Mouse (Mus musculus): Measurements from ENCODE around the gene Dclre1b. TPM values are rescaled to one million over a fixed set of nuclear protein-coding genes. Genes with fewer than 3 reads are reported as not detected.
A peak's percentile ranks its signal among the peaks of the same experiment; 100 is the strongest.
"Not testable (repeated sequence)": the region's sequence is repeated elsewhere in the genome, so short reads cannot be mapped to it uniquely, and the experiment has no call there.

The Dclre1b gene
- polyA plus RNA-seq, 1 experiment, result 8.5 TPM

DNA sequence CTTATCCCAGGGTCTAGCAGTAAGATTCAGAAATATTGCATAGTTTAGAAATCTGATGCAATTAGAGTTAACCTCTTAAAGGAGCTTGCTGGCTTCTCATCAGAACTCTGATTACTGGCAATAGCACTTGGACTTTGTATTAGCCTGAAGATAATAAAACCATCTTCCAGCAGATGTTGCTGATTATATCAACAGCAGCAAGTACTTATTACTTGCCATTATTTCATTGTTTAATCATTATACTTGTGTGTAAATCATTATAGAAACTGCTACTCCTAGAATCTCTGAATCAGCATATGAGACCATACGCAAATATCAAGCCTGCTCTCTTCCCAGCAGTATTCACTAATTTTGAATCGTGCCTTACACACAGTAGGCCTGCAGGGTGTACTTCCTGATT lies 24.8 kb upstream of the Dclre1b start:
- Histone ChIP-seq H3K4me3 (replicated peaks; ENCODE audit: insufficient read depth, low read depth, low read length) (no peak overlapping the region), H3K4me1 (ENCODE audit: control insufficient read depth, insufficient read depth, low read length) (peaks cover 5% of the 10 kb centered on the region; the same call in 1 of the 2 replicates), H3K27me3 (ENCODE audit: control insufficient read depth, insufficient read depth, low read length) (no peaks in the 10 kb centered on the region), H3K27ac (ENCODE audit: insufficient read depth, low read length) (no peak overlapping the region)
- TF ChIP-seq POLR2A (IDR thresholded peaks at IDR 0.05; ENCODE audit: borderline replicate concordance, insufficient read depth, low read length), result no peak
- no peak for TF ChIP-seq CTCF (IDR thresholded peaks at IDR 0.05; ENCODE audit: borderline replicate concordance, insufficient read depth, low read depth, low read length)
- 93% methylated on average over 2 of the region's 2 CpGs for WGBS
- DNase-seq, result no peak

DNA sequence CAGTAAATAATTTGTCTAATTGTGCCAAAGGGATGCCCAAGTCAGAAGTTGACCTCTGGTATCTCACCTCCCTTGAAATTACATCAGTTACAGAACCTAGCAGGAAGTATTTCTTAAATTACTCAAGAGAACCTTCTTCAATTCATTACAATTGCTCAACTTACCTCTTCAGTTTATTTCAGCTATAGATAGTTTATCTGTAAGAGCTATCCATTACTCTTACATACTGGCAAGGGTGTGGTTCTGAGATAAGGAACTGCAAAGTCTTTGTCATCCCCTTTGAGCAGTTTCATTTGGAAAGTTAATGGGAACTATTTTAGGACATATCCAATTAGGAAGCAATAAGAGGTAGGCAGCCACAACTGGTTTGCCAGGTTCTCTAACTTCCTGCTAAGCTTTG lies 23.2 kb upstream of the Dclre1b start, which contains the start of gene Bcl2l15:
Gene Bcl2l15, plus strand, starts transcription at position 176 of the 400 bp plus-strand sequence.
- DNase-seq, result no peak
- no peaks in the 10 kb centered on the region for H3K27me3 ChIP-seq (ENCODE audit: control insufficient read depth, insufficient read depth, low read length)

DNA sequence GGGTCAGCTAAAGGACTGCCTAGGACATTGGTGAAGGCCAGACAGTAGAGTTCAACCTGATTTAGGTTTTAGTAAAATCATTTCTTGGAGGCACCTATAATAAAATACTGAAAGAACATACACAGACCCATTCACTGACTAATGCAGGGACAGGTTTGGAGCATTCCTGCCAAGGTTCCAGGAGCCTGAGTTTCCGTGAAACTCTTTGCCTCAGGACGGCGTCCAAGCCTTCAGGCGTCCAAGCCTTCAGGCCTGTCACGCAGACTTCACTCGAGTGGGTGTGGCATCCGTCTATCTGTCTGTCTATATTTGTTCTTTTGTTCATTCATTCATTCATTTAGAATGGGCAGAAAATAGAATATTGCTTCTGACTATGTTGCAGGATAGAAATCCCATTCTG lies 21.9 kb upstream of the Dclre1b start:
- H3K27ac ChIP-seq (ENCODE audit: insufficient read depth, low read length), result no peak overlapping the region
- no peaks in the 10 kb centered on the region for H3K27me3 ChIP-seq (ENCODE audit: control insufficient read depth, insufficient read depth, low read length)
- peak; percentile 40 to 68 for DNase-seq
- no peak overlapping the region for H3K4me3 ChIP-seq (replicated peaks; ENCODE audit: insufficient read depth, low read depth, low read length)
- H3K4me1 ChIP-seq (ENCODE audit: control insufficient read depth, insufficient read depth, low read length), result no peaks in the 10 kb centered on the region
- 15% methylated on average over 7 of the region's 7 CpGs for WGBS
- TF ChIP-seq CTCF (IDR thresholded peaks at IDR 0.05; ENCODE audit: borderline replicate concordance, insufficient read depth, low read depth, low read length) (no peak), POLR2A (IDR thresholded peaks at IDR 0.05; ENCODE audit: borderline replicate concordance, insufficient read depth, low read length) (no peak)

More for the DNA sequence above, 23.2 kb upstream of the Dclre1b start, which contains the start of gene Bcl2l15:
- no peak within 1 kb of the TSS for H3K4me3 ChIP-seq (replicated peaks; ENCODE audit: insufficient read depth, low read depth, low read length)
- H3K27ac ChIP-seq (ENCODE audit: insufficient read depth, low read length), result no peak within 1 kb of the TSS
- TF ChIP-seq POLR2A (IDR thresholded peaks at IDR 0.05; ENCODE audit: borderline replicate concordance, insufficient read depth, low read length) (no peak), CTCF (IDR thresholded peaks at IDR 0.05; ENCODE audit: borderline replicate concordance, insufficient read depth, low read depth, low read length) (no peak)
- H3K4me1 ChIP-seq (ENCODE audit: control insufficient read depth, insufficient read depth, low read length), result peaks cover 5% of the 10 kb centered on the region; the same call in 1 of the 2 replicates

DNA sequence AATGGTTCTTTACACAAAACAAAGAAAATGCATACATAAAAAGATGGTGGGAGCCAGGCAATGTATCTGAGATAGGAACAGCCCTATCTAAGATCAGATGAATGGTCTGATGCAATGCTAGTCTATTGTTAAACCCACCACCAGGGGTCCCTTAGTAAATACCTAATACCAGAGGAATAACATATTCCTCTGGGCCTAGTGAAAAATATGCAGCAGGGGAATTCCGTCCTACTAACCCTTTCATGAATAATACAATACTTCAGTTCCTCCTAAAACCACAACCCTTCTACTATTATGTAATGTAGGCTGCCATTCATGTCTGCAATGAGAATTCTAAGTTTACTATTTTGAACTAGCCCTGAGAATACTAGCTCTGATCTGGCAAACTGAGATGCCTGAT lies 21.4 kb upstream of the Dclre1b start:
- H3K4me3 ChIP-seq (replicated peaks; ENCODE audit: insufficient read depth, low read depth, low read length); DNase-seq; H3K27ac ChIP-seq (ENCODE audit: insufficient read depth, low read length); H3K27me3 ChIP-seq (ENCODE audit: control insufficient read depth, insufficient read depth, low read length); H3K4me1 ChIP-seq (ENCODE audit: control insufficient read depth, insufficient read depth, low read length): not testable (repeated sequence)
- 69% methylated on average over 1 of the region's 1 CpGs for WGBS

DNA sequence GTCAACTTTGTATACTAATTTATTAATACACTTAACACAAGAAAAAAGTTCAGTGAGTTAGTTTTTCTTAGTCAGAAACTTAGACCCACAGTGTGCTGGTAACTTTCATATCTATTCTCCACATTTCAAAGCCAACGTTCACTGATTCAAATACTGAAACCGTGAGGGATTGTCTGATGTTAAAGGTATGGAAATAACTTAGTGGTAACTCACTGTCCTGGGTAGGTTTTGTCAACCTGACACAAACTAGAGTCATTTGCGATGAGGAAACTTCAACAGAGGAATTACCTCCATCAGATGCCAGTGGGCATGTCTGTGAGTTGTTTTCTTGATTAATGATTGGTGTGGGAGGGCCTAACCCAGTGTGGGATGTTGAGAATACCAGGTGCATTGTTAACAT lies 19.8 kb upstream of the Dclre1b start:
- WGBS, result 88% methylated on average over 3 of the region's 3 CpGs
- H3K27ac ChIP-seq (ENCODE audit: insufficient read depth, low read length), result no peak overlapping the region
- no peaks in the 10 kb centered on the region for H3K27me3 ChIP-seq (ENCODE audit: control insufficient read depth, insufficient read depth, low read length)
- no peak overlapping the region for H3K4me3 ChIP-seq (replicated peaks; ENCODE audit: insufficient read depth, low read depth, low read length)
- TF ChIP-seq POLR2A (IDR thresholded peaks at IDR 0.05; ENCODE audit: borderline replicate concordance, insufficient read depth, low read length), result no peak
- no peak for TF ChIP-seq CTCF (IDR thresholded peaks at IDR 0.05; ENCODE audit: borderline replicate concordance, insufficient read depth, low read depth, low read length)
- H3K4me1 ChIP-seq (ENCODE audit: control insufficient read depth, insufficient read depth, low read length), result no peaks in the 10 kb centered on the region
- DNase-seq, result no peak

DNA sequence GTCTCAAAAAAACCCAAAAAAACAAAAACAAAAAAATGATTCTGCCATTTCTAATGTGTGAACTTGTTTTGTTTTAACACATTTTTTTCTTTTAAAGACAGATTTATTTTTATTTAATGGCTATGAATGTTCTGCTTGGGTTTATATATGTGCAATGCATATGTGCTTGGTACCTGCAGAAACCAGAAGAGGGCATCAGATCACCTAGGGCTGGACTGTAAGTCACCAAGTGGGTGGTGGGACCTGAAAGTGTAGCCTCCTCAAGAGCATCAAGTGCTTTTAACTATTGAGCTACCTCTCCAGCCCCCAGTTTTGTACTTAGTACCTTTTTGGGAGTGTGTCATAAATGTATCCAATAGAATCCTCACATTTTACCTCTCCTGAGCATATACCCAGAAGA lies 18.3 kb upstream of the Dclre1b start:
- peak; percentile 41; the same call in 1 of the 2 replicates for TF ChIP-seq CTCF (IDR thresholded peaks at IDR 0.05; ENCODE audit: borderline replicate concordance, insufficient read depth, low read depth, low read length)
- no peak for TF ChIP-seq POLR2A (IDR thresholded peaks at IDR 0.05; ENCODE audit: borderline replicate concordance, insufficient read depth, low read length)
- H3K4me1 ChIP-seq (ENCODE audit: control insufficient read depth, insufficient read depth, low read length), result no peaks in the 10 kb centered on the region
- DNase-seq, result no peak
- H3K27ac ChIP-seq (ENCODE audit: insufficient read depth, low read length), result no peak overlapping the region
- H3K4me3 ChIP-seq (replicated peaks; ENCODE audit: insufficient read depth, low read depth, low read length), result no peak overlapping the region
- H3K27me3 ChIP-seq (ENCODE audit: control insufficient read depth, insufficient read depth, low read length), result no peaks in the 10 kb centered on the region

DNA sequence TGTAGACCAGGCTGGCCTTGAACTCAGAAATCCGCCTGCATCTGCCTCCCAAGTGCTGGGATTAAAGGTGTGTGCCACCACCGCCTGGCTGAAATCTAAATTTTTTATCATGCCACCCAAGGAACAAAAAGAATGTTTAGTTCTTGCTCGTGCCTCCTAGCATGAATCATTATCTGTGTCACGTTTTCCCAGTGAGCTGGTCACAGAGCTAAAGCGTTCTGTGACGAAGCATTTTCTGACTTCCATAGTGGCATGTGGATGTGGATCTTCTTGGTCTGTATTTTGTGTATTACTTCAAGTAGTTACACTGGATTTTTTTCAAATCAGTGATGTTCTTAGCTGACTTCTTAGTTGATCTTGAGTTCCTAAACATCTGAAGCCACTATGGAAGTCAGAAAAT lies 1.7 kb upstream of the Dclre1b start:
- H3K27ac ChIP-seq (ENCODE audit: insufficient read depth, low read length), result no peak overlapping the region
- no peak overlapping the region for H3K4me3 ChIP-seq (replicated peaks; ENCODE audit: insufficient read depth, low read depth, low read length)
- no peaks in the 10 kb centered on the region for H3K27me3 ChIP-seq (ENCODE audit: control insufficient read depth, insufficient read depth, low read length)
- 88% methylated on average over 6 of the region's 6 CpGs for WGBS
- peaks cover 4% of the 10 kb centered on the region; the same call in 1 of the 2 replicates for H3K4me1 ChIP-seq (ENCODE audit: control insufficient read depth, insufficient read depth, low read length)
- TF ChIP-seq POLR2A (IDR thresholded peaks at IDR 0.05; ENCODE audit: borderline replicate concordance, insufficient read depth, low read length) (no peak), CTCF (IDR thresholded peaks at IDR 0.05; ENCODE audit: borderline replicate concordance, insufficient read depth, low read depth, low read length) (no peak)
- DNase-seq, result no peak

DNA sequence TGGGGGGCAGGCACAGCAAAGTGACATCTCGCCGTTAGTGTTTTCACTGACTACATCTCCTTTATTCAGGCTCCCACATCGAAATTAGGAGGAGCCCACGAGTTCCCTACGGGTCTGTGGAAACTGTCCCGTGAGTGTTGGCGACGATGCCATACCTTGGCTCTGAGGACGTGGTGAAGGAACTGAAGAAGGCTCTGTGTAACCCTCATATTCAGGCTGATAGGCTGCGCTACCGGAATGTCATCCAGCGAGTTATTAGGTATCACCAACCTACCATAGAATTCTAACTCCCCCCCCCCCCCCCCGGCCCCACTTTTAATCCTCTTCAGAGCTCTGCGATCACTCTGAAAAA lies 531 bp upstream of the Dclre1b start:
- WGBS, result 2% methylated on average over 14 of the region's 14 CpGs
- TF ChIP-seq CTCF (IDR thresholded peaks at IDR 0.05; ENCODE audit: borderline replicate concordance, insufficient read depth, low read depth, low read length) (no peak), POLR2A (IDR thresholded peaks at IDR 0.05; ENCODE audit: borderline replicate concordance, insufficient read depth, low read length) (no peak)
- DNase-seq, result no peak
- peaks cover 4% of the 10 kb centered on the region; the same call in 1 of the 2 replicates for H3K4me1 ChIP-seq (ENCODE audit: control insufficient read depth, insufficient read depth, low read length)
- H3K27ac ChIP-seq (ENCODE audit: insufficient read depth, low read length), result peak overlapping the region; percentile 91
- H3K27me3 ChIP-seq (ENCODE audit: control insufficient read depth, insufficient read depth, low read length), result no peaks in the 10 kb centered on the region
- peak overlapping the region; percentile 91 for H3K4me3 ChIP-seq (replicated peaks; ENCODE audit: insufficient read depth, low read depth, low read length)

All from cerebellum, adult 2 months (tissue).